Mouse (Mus musculus): ENCODE data around the gene Tff1. TPM values are rescaled to one million over a fixed set of nuclear protein-coding genes. Genes with fewer than 3 reads are reported as not detected.

The Tff1 gene
- polyA plus RNA-seq, 1 experiment from 2014 or later, result not detected

- H3K27me3 ChIP-seq, result no peaks in the 10 kb centered on the region
- H3K27ac ChIP-seq, result no peak overlapping the region
- no peaks in the 10 kb centered on the region for H3K9me3 ChIP-seq
- H3K9ac ChIP-seq, result no peak overlapping the region
- no peaks in the 10 kb centered on the region for H3K36me3 ChIP-seq
- no peak overlapping the region for H3K4me3 ChIP-seq
- no peak for ATAC-seq (ENCODE audit: borderline replicate concordance, extremely low read depth, low FRiP score, low TSS enrichment)
- WGBS, result 16% methylated on average over 4 of the region's 4 CpGs
- H3K4me1 ChIP-seq, result peaks cover 12% of the 10 kb centered on the region
- H3K4me2 ChIP-seq, result no peak overlapping the region
Observed at GRCm38 (mm10) chr17:31187370-31187769, 22.3 kb upstream of the Tff1 start.

GRCm38 (mm10) chr17:31184269-31184990, 19.4 kb upstream of the Tff1 start:
- H3K9ac ChIP-seq, result no peak overlapping the region
- no peak for ATAC-seq (ENCODE audit: borderline replicate concordance, extremely low read depth, low FRiP score, low TSS enrichment)
- H3K27me3 ChIP-seq, result no peaks in the 10 kb centered on the region
- H3K9me3 ChIP-seq, result no peaks in the 10 kb centered on the region
- H3K4me2 ChIP-seq, result no peak overlapping the region
- peaks cover 12% of the 10 kb centered on the region for H3K4me1 ChIP-seq
- no peaks in the 10 kb centered on the region for H3K36me3 ChIP-seq
- peak overlapping the region; percentile 22; the same call in 1 of the 2 replicates for H3K27ac ChIP-seq
- no peak overlapping the region for H3K4me3 ChIP-seq
- WGBS, result 71% methylated on average over 12 of the region's 12 CpGs

GRCm38 (mm10) chr17:31183180-31183974, 18.3 kb upstream of the Tff1 start:
- Histone ChIP-seq H3K27ac (peak overlapping the region; percentile 22; the same call in 1 of the 2 replicates), H3K27me3 (no peaks in the 10 kb centered on the region), H3K9me3 (no peaks in the 10 kb centered on the region), H3K4me3 (no peak overlapping the region), H3K36me3 (no peaks in the 10 kb centered on the region), H3K9ac (no peak overlapping the region), H3K4me2 (no peak overlapping the region), H3K4me1 (peaks cover 12% of the 10 kb centered on the region)
- WGBS, result 42% methylated on average over 12 of the region's 12 CpGs
- ATAC-seq (ENCODE audit: borderline replicate concordance, extremely low read depth, low FRiP score, low TSS enrichment), result no peak

GRCm38 (mm10) chr17:31181490-31181889, 16.4 kb upstream of the Tff1 start:
- Histone ChIP-seq H3K4me1 (peaks cover 12% of the 10 kb centered on the region), H3K27ac (no peak overlapping the region), H3K9ac (no peak overlapping the region), H3K27me3 (no peaks in the 10 kb centered on the region), H3K36me3 (no peaks in the 10 kb centered on the region), H3K4me3 (no peak overlapping the region), H3K9me3 (no peaks in the 10 kb centered on the region), H3K4me2 (no peak overlapping the region)
- WGBS, result 72% methylated on average over 4 of the region's 4 CpGs
- ATAC-seq (ENCODE audit: borderline replicate concordance, extremely low read depth, low FRiP score, low TSS enrichment), result no peak

- ATAC-seq (ENCODE audit: borderline replicate concordance, extremely low read depth, low FRiP score, low TSS enrichment), result no peak
- no peaks in the 10 kb centered on the region for H3K27me3 ChIP-seq
- H3K9me3 ChIP-seq, result no peaks in the 10 kb centered on the region; the same call in 1 of the 2 replicates
- WGBS, result 89% methylated on average over 4 of the region's 4 CpGs
- H3K4me2 ChIP-seq, result no peak overlapping the region
- no peaks in the 10 kb centered on the region for H3K36me3 ChIP-seq
- no peaks in the 10 kb centered on the region for H3K4me1 ChIP-seq
- H3K27ac ChIP-seq, result no peak overlapping the region
- H3K9ac ChIP-seq, result no peak overlapping the region
- H3K4me3 ChIP-seq, result no peak overlapping the region
Observed at GRCm38 (mm10) chr17:31176321-31176720, 11.2 kb upstream of the Tff1 start.

- WGBS, result 58% methylated on average over 5 of the region's 5 CpGs
- H3K27me3 ChIP-seq, result no peaks in the 10 kb centered on the region
- H3K4me1 ChIP-seq, result no peaks in the 10 kb centered on the region; the same call in 1 of the 2 replicates
- H3K27ac ChIP-seq, result no peak overlapping the region
- no peaks in the 10 kb centered on the region; the same call in 1 of the 2 replicates for H3K9me3 ChIP-seq
- ATAC-seq (ENCODE audit: borderline replicate concordance, extremely low read depth, low FRiP score, low TSS enrichment), result no peak
- no peak overlapping the region for H3K9ac ChIP-seq
- no peaks in the 10 kb centered on the region for H3K36me3 ChIP-seq
- no peak overlapping the region for H3K4me2 ChIP-seq
- H3K4me3 ChIP-seq, result no peak overlapping the region
Observed at GRCm38 (mm10) chr17:31169796-31170195, 4.7 kb upstream of the Tff1 start.

- no peak overlapping the region for H3K4me3 ChIP-seq
- 70% methylated on average over 2 of the region's 2 CpGs for WGBS
- no peak overlapping the region for H3K27ac ChIP-seq
- no peak overlapping the region for H3K4me2 ChIP-seq
- ATAC-seq (ENCODE audit: borderline replicate concordance, extremely low read depth, low FRiP score, low TSS enrichment), result no peak
- H3K9ac ChIP-seq, result no peak overlapping the region
- H3K4me1 ChIP-seq, result no peaks in the 10 kb centered on the region; the same call in 1 of the 2 replicates
- H3K27me3 ChIP-seq, result no peaks in the 10 kb centered on the region
- no peaks in the 10 kb centered on the region for H3K9me3 ChIP-seq
- H3K36me3 ChIP-seq, result no peaks in the 10 kb centered on the region
Observed at GRCm38 (mm10) chr17:31163821-31164220, 1.3 kb downstream of the Tff1 start.

- Histone ChIP-seq H3K4me3 (no peak overlapping the region), H3K4me1 (no peaks in the 10 kb centered on the region), H3K4me2 (no peak overlapping the region), H3K9me3 (no peaks in the 10 kb centered on the region), H3K27me3 (no peaks in the 10 kb centered on the region), H3K36me3 (no peaks in the 10 kb centered on the region), H3K27ac (no peak overlapping the region), H3K9ac (no peak overlapping the region)
- no peak for ATAC-seq (ENCODE audit: borderline replicate concordance, extremely low read depth, low FRiP score, low TSS enrichment)
- 71% methylated on average over 12 of the region's 12 CpGs for WGBS
Observed at GRCm38 (mm10) chr17:31162607-31163006, 2.5 kb downstream of the Tff1 start.

GRCm38 (mm10) chr17:31160291-31160690, 4.8 kb downstream of the Tff1 start:
- Histone ChIP-seq H3K27ac (no peak overlapping the region), H3K9me3 (no peaks in the 10 kb centered on the region), H3K27me3 (no peaks in the 10 kb centered on the region), H3K36me3 (no peaks in the 10 kb centered on the region), H3K4me3 (no peak overlapping the region), H3K9ac (no peak overlapping the region), H3K4me2 (no peak overlapping the region), H3K4me1 (no peaks in the 10 kb centered on the region)
- WGBS, result 92% methylated on average over 4 of the region's 4 CpGs
- no peak for ATAC-seq (ENCODE audit: borderline replicate concordance, extremely low read depth, low FRiP score, low TSS enrichment)

- Histone ChIP-seq H3K4me1 (no peaks in the 10 kb centered on the region; the same call in 1 of the 2 replicates), H3K4me3 (no peak overlapping the region), H3K9me3 (no peaks in the 10 kb centered on the region), H3K27ac (no peak overlapping the region), H3K36me3 (no peaks in the 10 kb centered on the region), H3K9ac (no peak overlapping the region), H3K4me2 (no peak overlapping the region), H3K27me3 (no peaks in the 10 kb centered on the region)
- 72% methylated on average over 6 of the region's 6 CpGs for WGBS
- ATAC-seq (ENCODE audit: borderline replicate concordance, extremely low read depth, low FRiP score, low TSS enrichment), result no peak
Observed at GRCm38 (mm10) chr17:31157921-31158320, 7.2 kb downstream of the Tff1 start.

GRCm38 (mm10) chr17:31153785-31154184, 11.3 kb downstream of the Tff1 start:
- no peak overlapping the region for H3K4me3 ChIP-seq
- no peak for ATAC-seq (ENCODE audit: borderline replicate concordance, extremely low read depth, low FRiP score, low TSS enrichment)
- no peaks in the 10 kb centered on the region; the same call in 1 of the 2 replicates for H3K4me1 ChIP-seq
- 42% methylated on average over 8 of the region's 8 CpGs for WGBS
- H3K27ac ChIP-seq, result no peak overlapping the region
- H3K36me3 ChIP-seq, result no peaks in the 10 kb centered on the region
- H3K9me3 ChIP-seq, result no peaks in the 10 kb centered on the region
- no peaks in the 10 kb centered on the region for H3K27me3 ChIP-seq
- H3K4me2 ChIP-seq, result no peak overlapping the region
- H3K9ac ChIP-seq, result no peak overlapping the region

GRCm38 (mm10) chr17:31152966-31153499, 12.0 kb downstream of the Tff1 start:
- H3K27ac ChIP-seq, result no peak overlapping the region
- H3K4me2 ChIP-seq, result no peak overlapping the region
- no peak for ATAC-seq (ENCODE audit: borderline replicate concordance, extremely low read depth, low FRiP score, low TSS enrichment)
- H3K9ac ChIP-seq, result no peak overlapping the region
- H3K4me1 ChIP-seq, result no peaks in the 10 kb centered on the region; the same call in 1 of the 2 replicates
- 52% methylated on average over 9 of the region's 9 CpGs for WGBS
- H3K36me3 ChIP-seq, result no peaks in the 10 kb centered on the region
- H3K4me3 ChIP-seq, result no peak overlapping the region
- no peaks in the 10 kb centered on the region for H3K9me3 ChIP-seq
- H3K27me3 ChIP-seq, result no peaks in the 10 kb centered on the region

Data from lung, embryonic 15.5 days (tissue).